Mouse (Mus musculus) heart, postnatal 0 days (tissue): ENCODE results near the gene Hist1h1c. TPM values are rescaled to one million over a fixed set of nuclear protein-coding genes. Genes with fewer than 3 reads are reported as not detected.
A peak's percentile ranks its signal among the peaks of the same experiment; 100 is the strongest.
"Not testable (repeated sequence)": the region's sequence is repeated elsewhere in the genome, so short reads cannot be mapped to it uniquely, and the experiment has no call there.

Experiments
- ATAC-seq: fragments of 200-750 bp; cut with Nextera tagmentation; 2 replicates; pipeline ENCODE4 v1.8.0; 2017; ENCODE audit warnings: low read depth, moderate number of reproducible peaks, moderate library complexity; ENCODE audit not compliant: insufficient read depth
- DNase-seq: peaks from one replicate; pipeline ENCODE4 v3.0.0-alpha.2; 2016; ENCODE audit warnings: low spot score
- H3K27ac ChIP-seq: fragments of 300-500 bp; sonication (generic); 2 replicates; pipeline ENCODE4 v1.5.1; 2014; ENCODE audit warnings: low read depth, mild to moderate bottlenecking
- H3K27me3 ChIP-seq: fragments of 300-500 bp; sonication (generic); 2 replicates; pipeline ENCODE4 v1.6.1; 2014; ENCODE audit warnings: low read length, mixed read lengths; ENCODE audit not compliant: control insufficient read depth, insufficient read depth
- H3K36me3 ChIP-seq: fragments of 300-500 bp; sonication (generic); replicated peaks from 2 replicates; pipeline ENCODE4 v1.6.1; 2014; ENCODE audit warnings: low read length, mixed read lengths; ENCODE audit not compliant: control insufficient read depth, insufficient read depth
- H3K4me1 ChIP-seq: fragments of 300-500 bp; sonication (generic); 2 replicates; pipeline ENCODE4 v1.6.1; 2014; ENCODE audit warnings: antibody characterized with exemption; ENCODE audit not compliant: control insufficient read depth, insufficient read depth
- H3K4me2 ChIP-seq: fragments of 300-500 bp; sonication (generic); 2 replicates; pipeline ENCODE4 v1.6.1; 2014; ENCODE audit warnings: low read depth, mild to moderate bottlenecking, low read length, moderate library complexity
- H3K4me3 ChIP-seq: fragments of 300-500 bp; sonication (generic); 2 replicates; pipeline ENCODE4 v1.5.1; 2014; ENCODE audit warnings: low read depth, low read length
- H3K9ac ChIP-seq: fragments of 300-500 bp; sonication (generic); replicated peaks from 2 replicates; pipeline ENCODE4 v1.6.1; 2014; ENCODE audit warnings: low read depth, low read length, mixed read lengths
- H3K9me3 ChIP-seq: fragments of 300-500 bp; sonication (generic); replicated peaks from 2 replicates; pipeline ENCODE4 v1.6.1; 2016; ENCODE audit warnings: low read length; ENCODE audit not compliant: control insufficient read depth
- CTCF ChIP-seq: IDR thresholded peaks from 2 replicates; pipeline ENCODE4 v1.5.1; 2016; ENCODE audit warnings: antibody characterized with exemption, control low read depth, low read depth
- EP300 ChIP-seq: IDR thresholded peaks from 2 replicates; pipeline ENCODE4 v1.6.1; 2016; ENCODE audit warnings: antibody characterized with exemption, low read depth
- WGBS: fragments of 180-500 bp; shearing (Covaris S2); extraction: QIAGEN DNeasy Blood & Tissue Kit; methylation state at CpG from one replicate; pipeline ENCODE4 v1.1.7; 2014; 5-methylcytosine and 5-hydroxymethylcytosine counted together
- polyA plus RNA-seq: library from polyadenylated mRNA; unstranded; fragments of >200 nt; fragmentation: Nextera tagmentation; extraction: Ambion mirVana; gene quantifications from 2 replicates; pipeline ENCODE4 v1.2.1, GENCODE M21; 2015
- total RNA-seq: library from RNA; depleted of rRNA; stranded (reverse); fragments of >200 nt; gene quantifications from 2 replicates; pipeline ENCODE4 v1.2.3, GENCODE M21; 2014; ENCODE audit warnings: low replicate concordance

Hist1h1c gene
- total and polyA plus RNA-seq, 2 experiments from 2014 or later, result 101 to 770 TPM

GRCm38 (mm10) chr13:23751478-23751956 lies 12.9 kb downstream of the Hist1h1c start:
- ATAC-seq (no peak), DNase-seq (no peak)
- Histone ChIP-seq H3K27ac (peak overlapping the region; percentile 95), H3K4me2 (peak overlapping the region; percentile 70), H3K36me3 (no peaks in the 10 kb centered on the region), H3K27me3 (no peaks in the 10 kb centered on the region), H3K9me3 (no peaks in the 10 kb centered on the region), H3K4me3 (peak overlapping the region; percentile 46), H3K4me1 (peaks cover 7% of the 10 kb centered on the region; the same call in 1 of the 2 replicates), H3K9ac (peak overlapping the region; percentile 54)
- 4% methylated on average over 11 of the region's 11 CpGs for WGBS
- TF ChIP-seq CTCF (no peak), EP300 (no peak)

- not testable (repeated sequence) for H3K4me1 ChIP-seq, H3K36me3 ChIP-seq, H3K27me3 ChIP-seq, H3K9me3 ChIP-seq
- ATAC-seq, result peak; percentile 84
- DNase-seq, result peak; percentile 92
- peak within 1 kb of the TSS; percentile 46 for H3K4me3 ChIP-seq
- peak within 1 kb of the TSS; percentile 70 for H3K4me2 ChIP-seq
- peak within 1 kb of the TSS; percentile 95 for H3K27ac ChIP-seq
- peak within 1 kb of the TSS; percentile 54 for H3K9ac ChIP-seq
- under 1% methylated on average over 16 of the region's 47 CpGs for WGBS
These were observed 13.6 kb downstream of the Hist1h1c start, which contains the start of gene Hist1h3b for GRCm38 (mm10) chr13:23752067-23752741. Hist1h3b (plus strand) TSS chr13:23752267.

- H3K9me3 ChIP-seq, result no peaks in the 10 kb centered on the region
- ATAC-seq, result no peak
- H3K27me3 ChIP-seq, result no peaks in the 10 kb centered on the region
- H3K4me1 ChIP-seq, result peaks cover 5% of the 10 kb centered on the region
- no peaks in the 10 kb centered on the region for H3K36me3 ChIP-seq
- H3K27ac ChIP-seq, result peak overlapping the region; percentile 5; the same call in 1 of the 2 replicates
- 11% methylated on average over 6 of the region's 6 CpGs for WGBS
- peak overlapping the region; percentile 49 for H3K4me2 ChIP-seq
- peak overlapping the region; percentile 26; the same call in 1 of the 2 replicates for H3K4me3 ChIP-seq
- no peak for TF ChIP-seq CTCF
- peak overlapping the region; percentile 35 for H3K9ac ChIP-seq
- DNase-seq, result no peak
These were observed 14.1 kb downstream of the Hist1h1c start for GRCm38 (mm10) chr13:23752742-23753172.

GRCm38 (mm10) chr13:23753314-23754078 lies 14.9 kb downstream of the Hist1h1c start:
- no peak for ATAC-seq
- TF ChIP-seq CTCF (no peak), EP300 (no peak)
- no peaks in the 10 kb centered on the region for H3K36me3 ChIP-seq
- peaks cover 5% of the 10 kb centered on the region; the same call in 1 of the 2 replicates for H3K4me1 ChIP-seq
- no peak overlapping the region for H3K27ac ChIP-seq
- H3K4me3 ChIP-seq, result no peak overlapping the region
- WGBS, result 57% methylated on average over 4 of the region's 4 CpGs
- no peaks in the 10 kb centered on the region for H3K27me3 ChIP-seq
- H3K9me3 ChIP-seq, result no peaks in the 10 kb centered on the region
- H3K9ac ChIP-seq, result no peak overlapping the region
- no peak for DNase-seq
- no peak overlapping the region; the same call in 1 of the 2 replicates for H3K4me2 ChIP-seq

- ATAC-seq (no peak), DNase-seq (no peak)
- Histone ChIP-seq H3K36me3 (no peaks in the 10 kb centered on the region), H3K4me1 (peaks cover 5% of the 10 kb centered on the region; the same call in 1 of the 2 replicates), H3K27ac (no peak overlapping the region), H3K4me3 (no peak overlapping the region), H3K9ac (no peak overlapping the region), H3K9me3 (no peaks in the 10 kb centered on the region), H3K4me2 (no peak overlapping the region), H3K27me3 (no peaks in the 10 kb centered on the region)
- TF ChIP-seq EP300 (no peak), CTCF (no peak)
These were observed 16.4 kb downstream of the Hist1h1c start for GRCm38 (mm10) chr13:23755000-23755399.
